Mouse (Mus musculus): ENCODE results near the gene Cd101.
A peak's percentile ranks its signal among the peaks of the same experiment; 100 is the strongest.

Gene Cd101

DNA sequence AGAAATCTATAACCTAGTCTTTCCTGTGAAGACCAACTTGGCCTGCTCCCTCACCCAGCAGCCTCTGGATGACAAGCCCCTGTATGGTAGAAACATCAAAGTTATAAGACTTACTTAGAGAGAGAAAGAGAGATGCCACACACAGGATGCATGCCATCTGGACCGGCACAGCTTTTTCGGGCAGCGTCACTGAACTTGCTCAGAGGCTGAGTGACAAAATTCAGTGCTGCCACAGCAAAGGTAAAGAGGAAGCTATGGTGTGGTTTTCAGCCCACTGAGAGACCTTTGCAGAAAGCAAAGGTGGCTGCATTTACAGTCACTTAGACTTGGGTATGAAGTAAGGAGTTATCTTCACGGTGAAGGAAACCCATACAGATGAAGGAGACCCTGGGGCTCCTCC lies at the start of gene Cd101:
Cd101 (minus strand) TSS at position 218 of the 400 bp plus-strand sequence.
- DNase-seq (ENCODE audit: low read depth, low spot score): no peak

DNA sequence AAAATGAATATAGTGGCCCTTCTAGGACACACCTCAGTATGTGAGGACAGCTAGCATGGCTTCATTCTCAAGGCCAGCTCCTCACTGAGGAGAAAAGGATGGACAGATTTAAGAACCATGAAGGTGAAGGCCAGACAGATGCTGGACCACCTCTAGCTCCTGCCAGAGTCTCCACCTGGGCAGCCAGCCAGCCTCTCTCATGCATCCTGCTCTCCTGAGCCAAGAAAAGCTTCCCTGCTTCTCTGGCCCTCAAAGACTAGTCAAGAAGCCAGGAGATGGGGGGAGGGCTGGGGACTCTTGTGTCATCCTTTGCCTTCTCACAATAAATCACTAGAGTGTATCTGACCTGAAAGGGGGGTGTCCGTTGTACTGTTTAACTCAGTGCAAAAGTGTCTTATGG lies 49.0 kb upstream of the Cd101 start:
- no peak for DNase-seq (ENCODE audit: low read depth, low spot score)

DNA sequence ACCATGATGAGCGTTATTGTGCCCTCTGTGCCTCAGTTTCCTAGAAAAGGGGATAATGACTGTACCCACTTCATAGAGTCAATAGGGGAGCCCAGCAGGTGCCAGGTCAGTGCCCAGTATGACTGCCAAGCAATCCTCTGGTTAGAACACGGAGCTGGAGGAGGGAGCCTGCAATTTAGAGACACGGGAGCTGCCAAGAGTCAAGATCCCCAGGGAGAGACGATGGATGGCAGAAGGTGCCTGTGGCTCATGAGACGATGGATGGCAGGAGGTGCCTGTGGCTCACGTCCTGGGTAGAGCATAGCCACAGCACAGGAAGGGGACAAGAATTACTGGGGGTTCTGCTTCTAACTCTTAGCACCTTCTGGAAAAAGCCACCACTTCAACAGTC lies 48.3 kb upstream of the Cd101 start:
- no peak for DNase-seq (ENCODE audit: low read depth, low spot score)

DNA sequence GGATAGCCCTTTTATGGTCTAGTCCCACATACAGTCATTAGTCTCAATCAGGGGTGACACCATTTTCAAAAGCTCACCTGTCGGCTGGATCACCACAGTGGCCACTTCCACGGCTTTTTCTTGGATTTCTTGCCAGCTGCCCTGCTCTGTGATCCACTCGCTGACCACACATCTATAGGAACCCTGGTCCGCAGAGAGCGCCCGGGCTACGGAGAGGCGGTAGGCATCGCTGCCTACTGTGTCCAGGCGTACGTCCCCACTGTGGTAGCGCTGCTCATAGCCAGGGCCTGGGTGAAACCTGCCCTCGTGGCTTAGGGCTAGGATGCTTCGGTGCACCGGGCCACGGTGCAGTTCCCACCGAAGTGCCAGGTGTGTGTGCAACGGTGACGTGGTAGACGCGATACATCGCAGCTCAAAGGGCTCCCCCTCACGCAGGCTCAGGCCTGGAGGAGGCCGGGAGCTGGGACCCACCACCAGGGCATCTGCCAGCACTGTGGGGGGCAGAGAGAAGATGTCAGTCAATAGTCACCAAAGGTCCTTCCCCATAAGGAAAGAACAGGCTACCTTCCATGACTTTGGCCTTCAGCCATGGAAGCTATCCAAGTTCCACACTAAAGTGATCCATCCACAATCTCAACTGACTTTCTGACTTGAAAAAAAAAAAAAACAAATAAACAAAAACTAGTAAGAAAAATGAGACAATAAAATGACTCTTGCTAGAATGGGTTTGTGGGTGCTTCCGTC lies 47.8 kb upstream of the Cd101 start:
- DNase-seq (ENCODE audit: low read depth, low spot score): no peak

DNA sequence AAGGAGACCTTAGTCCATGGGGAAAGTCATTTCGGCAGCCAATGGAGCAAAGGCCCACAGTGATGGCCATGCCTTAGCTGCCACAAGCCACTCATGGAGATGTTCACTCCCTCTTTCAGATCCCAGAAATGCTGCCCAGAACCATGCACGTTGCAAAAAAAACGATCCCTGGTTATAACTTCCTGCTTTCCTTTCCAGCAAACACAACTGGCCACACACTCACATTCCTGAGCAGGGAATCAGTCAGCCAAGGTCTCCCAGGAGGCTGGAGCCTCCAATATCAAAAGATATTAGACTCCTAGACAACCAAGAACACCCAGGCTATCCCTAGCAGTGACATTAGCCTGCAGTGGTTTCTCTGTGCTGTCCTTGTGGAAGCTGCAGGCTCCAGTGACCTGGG lies 46.5 kb upstream of the Cd101 start:
- DNase-seq (ENCODE audit: low read depth, low spot score): no peak

DNA sequence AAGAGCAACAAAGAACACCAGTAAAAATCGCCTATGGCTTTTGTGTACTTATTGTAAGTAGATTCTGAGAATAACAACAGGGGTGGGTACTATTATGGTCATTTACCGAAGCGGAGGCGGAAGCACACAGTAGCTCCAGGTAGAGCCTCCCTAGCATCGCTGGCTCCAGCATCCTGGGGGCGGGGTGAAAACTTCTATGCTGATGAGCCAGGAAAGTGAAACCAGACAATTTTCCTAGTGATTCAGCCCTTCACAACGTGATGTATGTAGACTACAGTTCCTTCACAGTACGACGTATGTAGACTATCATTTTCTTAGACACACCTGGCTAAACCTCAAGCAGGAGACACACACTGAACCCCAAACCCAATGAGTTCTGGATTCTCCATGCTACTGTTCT lies 44.0 kb upstream of the Cd101 start:
- no peak for DNase-seq (ENCODE audit: low read depth, low spot score)

DNA sequence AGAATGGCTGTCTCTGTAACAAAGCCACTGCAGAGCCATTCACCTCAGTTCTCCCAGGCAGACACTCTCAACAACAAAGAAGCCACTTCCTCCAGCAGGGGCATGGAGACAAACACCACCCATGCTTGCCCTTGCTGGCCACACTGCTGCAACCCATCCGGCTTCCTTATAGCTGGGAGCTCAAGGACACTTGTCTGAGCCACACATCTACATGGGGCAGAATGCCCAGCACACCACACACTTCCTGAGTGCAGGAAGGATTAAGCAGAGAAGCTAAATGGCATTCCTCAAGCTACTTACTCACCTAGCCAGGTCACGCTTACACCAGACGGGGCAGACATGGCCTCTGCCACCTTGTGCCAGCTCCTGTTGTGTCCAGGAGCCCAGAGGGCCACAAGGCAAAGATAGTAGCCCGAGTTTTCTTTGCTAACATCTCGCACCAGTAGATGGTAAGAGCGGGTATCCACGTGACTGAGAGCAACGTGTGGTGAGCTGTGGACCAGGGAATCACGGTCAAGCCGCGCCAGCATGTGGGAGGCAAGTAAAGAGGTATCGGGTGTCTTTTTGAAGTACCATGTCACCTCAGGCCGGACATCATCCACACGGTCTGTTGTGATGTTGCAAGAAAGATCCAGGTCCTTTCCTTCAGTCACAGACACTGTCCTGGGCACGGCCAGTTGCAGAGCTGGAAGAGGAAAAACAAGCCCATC lies 43.3 kb upstream of the Cd101 start:
- no peak for DNase-seq (ENCODE audit: low read depth, low spot score)

DNA sequence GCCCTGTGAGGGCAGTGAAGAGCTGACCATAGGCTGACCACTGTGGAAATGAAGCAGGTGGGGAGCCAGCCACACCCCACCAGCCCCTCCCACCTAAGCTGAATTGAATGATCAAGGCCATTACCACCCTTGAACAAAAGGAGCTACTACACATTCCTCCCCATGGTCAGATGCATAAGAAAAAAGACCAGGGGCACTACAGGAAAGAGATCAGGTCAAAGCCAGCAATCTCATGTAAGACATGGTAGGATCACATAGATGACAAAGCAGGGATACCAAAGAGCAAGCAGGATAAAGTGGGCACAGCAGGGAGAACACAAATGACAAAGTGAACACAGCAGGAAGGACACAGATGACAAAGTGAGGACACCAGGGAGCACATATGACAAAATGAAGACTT lies 42.2 kb upstream of the Cd101 start:
- DNase-seq (ENCODE audit: low read depth, low spot score): peak; percentile 29

DNA sequence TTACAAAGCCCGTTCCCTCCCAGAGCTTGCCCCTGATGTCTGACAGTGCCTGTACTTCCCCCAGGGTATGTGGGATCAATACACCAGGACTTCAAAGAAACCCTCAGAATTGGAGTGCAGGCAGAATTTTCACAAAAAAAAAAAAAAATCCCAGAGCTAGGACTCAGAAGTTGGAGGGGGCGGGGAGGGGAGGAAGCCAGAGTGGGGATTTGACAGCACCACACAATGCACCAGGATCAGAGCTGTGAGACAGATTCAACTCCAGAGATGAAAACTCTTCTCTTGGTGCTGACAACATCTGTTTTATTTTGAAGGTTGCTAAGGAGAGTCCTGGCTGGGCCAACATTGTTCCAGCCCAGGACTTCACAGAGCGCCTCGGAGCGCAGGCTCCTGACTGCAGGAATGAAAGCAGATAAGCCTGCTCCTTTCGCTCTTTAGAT lies 41.5 kb upstream of the Cd101 start:
- DNase-seq (ENCODE audit: low read depth, low spot score): no peak

DNA sequence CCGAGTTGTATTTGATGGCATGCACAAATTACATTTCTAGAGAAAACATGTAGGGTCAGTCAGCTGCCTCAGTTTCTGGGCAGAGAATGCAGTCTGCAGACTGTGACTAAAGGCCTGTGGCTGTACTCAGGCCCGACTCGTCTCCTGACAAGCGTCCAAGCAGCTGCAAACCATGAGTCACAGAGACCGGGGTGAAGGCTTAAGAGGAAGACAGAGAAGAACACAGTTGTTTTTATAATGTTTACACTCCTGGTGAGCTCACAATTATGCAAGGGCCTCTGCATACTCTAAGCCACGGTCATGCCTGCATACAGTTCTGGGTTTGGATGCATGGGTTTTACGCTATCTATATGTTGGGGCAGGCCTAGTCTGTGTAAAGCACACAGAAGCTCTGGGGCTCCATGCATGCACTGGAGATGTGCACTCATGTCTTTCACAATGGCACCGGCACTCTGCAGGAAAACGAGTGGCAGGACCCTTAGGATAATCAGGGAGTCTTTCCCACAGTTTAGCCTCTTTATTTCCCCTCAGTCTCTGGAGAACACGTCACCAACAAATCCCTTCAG lies 41.0 kb upstream of the Cd101 start:
- DNase-seq (ENCODE audit: low read depth, low spot score): no peak

DNA sequence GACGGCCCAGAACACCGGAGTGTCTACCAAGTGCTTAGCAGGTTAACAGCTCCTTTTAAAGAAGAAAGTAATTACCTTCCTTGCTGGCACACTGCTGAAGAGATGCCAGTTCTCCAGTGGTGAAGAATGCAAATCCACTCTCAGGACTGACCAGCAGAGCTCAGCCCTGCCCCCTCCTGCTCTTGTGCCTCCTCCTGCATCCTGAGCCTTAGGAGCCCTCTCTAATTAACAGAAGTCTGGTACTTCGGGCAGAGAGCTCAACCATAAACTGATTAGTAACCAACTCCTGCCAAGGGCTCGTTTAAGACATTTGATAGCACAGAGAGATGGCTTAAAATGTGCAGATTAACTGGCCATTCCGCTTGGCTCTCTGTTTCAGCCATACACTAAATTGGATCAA lies 39.3 kb upstream of the Cd101 start:
- DNase-seq (ENCODE audit: low read depth, low spot score): no peak

DNA sequence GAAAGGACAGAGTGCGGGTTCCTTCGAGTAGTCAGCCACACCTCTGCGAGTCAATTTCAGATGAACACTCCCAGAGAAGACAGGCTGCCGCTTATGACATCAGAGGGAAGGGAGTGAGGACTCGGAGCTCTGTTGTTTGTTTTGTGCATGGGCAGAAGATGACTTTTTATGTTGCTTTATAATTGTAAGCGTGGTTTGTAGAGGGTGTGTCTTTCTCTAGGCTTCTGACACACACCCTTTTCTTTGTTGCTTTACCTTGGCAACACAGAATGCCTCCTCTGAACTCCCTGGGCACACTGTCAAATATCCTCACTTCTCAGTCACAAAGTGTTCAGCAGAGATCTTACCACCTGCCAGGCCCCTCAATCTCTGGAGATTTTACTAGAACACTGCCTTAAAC lies 36.8 kb upstream of the Cd101 start:
- DNase-seq (ENCODE audit: low read depth, low spot score): no peak

DNA sequence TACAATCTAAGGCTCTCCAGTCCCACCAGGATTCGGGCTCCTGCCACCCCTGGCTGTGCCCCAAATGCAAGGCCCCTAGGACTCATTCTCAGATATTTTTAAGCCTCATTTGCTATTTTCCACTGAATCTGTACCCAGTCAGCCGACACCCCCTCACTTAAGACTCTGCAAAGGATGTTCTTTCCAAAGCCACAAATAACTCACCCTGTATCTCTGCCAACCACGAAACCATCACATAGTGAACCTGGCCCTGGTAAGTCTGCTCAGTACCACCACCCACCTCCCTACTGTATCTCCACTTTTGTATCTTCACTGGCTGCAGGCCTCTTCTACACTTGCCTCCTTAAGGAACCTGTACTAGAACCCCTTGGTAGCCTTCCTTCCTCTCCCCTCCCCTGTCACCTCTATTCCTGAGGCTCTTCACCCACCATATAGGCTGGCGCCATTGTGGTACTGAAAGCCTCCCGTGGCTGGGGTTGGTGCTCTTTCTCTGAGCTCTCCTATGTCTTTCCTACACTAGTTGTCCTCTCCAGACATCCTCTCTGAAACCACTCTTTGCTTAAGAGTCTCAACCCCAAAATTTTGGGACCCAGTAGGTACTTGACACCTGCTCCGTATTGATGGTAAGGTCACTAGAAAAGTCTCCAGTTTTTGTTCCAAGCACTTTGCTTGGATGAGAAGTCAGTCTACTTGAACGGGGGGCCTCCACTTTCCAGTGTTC lies 32.7 kb upstream of the Cd101 start:
- DNase-seq (ENCODE audit: low read depth, low spot score): no peak

DNA sequence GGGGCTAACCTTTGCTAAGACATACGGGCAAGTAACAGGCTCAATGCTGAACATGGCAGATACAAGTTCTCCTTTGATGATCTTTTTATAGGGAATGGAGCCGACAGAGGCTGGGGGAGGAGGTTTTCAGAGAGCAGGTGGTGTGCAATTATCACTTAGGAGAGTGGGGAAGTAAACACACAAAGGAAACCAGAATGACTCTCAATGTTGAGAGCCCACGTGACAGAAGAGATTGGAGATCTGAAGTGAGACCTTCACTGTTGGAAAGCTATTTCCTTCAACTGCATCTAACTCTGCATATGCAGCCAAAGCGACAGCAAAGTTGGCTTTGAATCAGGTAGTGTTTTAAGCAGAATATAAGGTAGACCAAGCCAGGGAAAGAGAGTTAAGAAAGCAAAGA lies 29.9 kb upstream of the Cd101 start:
- DNase-seq (ENCODE audit: low read depth, low spot score): no peak

DNA sequence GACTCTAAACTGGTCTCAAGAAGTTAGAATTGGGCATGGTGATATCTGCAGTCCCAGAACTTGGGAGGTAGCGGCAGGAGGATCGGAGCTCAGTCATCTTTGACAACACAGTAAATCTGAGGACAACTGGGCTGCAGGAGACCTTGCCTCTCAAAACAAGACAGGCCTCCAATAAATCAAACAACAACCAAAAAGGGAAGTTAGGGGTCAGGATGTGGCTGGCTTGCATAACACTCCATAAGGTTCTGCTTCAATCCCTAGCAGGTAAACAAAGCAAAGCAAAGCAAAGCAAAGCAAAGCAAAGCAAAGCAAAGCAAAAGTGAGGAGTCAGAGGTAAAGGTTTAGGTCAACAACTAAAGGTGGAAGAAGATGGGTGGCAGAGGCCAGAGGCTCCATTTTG lies 28.8 kb upstream of the Cd101 start:
- no peak for DNase-seq (ENCODE audit: low read depth, low spot score)

DNA sequence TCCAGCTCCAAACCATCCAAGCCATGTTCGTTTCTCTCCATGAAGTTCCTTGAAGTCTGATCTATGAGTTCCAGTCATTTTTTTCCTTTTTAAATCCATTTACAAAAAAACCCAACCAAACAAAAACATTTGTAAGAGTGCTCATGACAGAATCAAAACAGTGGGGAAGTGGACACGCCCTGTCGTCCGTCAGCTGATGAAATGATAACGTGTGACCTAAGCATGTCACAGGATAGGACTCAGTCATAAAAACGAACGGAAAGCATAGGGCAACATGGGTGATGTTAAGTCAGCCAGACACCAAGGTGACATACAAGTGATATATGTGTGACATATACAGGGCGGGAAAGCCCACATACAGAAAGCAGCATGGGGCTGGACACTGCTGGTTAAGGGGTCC lies 25.9 kb upstream of the Cd101 start:
- no peak for DNase-seq (ENCODE audit: low read depth, low spot score)

DNA sequence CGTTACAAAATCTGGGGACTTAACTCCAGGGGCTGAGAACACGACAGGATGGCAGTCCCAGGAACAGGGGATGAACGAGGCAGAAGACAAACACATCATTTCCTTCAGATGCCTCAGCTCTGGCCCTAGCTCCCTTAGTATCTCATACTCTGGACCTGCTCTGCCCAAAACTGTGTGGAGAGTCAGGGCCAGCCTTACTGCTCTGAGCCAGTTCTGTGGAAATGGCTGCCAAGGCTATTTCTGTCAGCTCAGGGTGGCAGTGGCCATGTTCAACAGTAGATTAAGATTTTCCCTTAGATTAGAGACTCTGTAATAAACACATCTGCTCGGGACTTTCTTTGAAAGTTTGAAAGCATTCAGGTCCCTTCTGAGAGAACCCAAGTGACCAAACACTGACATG lies 22.2 kb upstream of the Cd101 start:
- no peak for DNase-seq (ENCODE audit: low read depth, low spot score)

DNA sequence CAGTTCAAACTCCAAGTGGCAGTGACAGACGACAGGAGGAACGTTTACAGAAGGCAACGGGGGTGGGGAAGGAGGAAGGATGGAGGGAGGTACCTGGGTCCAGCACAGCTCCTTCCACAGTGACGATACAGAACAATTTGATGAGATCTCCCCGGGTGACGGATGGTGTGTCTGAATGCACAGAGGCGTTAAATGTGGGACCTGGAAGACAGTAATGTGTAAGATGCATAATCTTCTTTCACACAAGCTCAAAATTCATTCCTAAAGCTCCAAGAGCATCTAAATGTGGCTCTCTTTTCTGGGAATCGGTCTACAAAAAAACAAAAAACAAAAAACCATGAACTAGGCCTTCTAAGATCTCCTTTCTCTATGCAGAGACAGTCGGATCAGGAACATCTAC lies 20.6 kb upstream of the Cd101 start:
- no peak for DNase-seq (ENCODE audit: low read depth, low spot score)

DNA sequence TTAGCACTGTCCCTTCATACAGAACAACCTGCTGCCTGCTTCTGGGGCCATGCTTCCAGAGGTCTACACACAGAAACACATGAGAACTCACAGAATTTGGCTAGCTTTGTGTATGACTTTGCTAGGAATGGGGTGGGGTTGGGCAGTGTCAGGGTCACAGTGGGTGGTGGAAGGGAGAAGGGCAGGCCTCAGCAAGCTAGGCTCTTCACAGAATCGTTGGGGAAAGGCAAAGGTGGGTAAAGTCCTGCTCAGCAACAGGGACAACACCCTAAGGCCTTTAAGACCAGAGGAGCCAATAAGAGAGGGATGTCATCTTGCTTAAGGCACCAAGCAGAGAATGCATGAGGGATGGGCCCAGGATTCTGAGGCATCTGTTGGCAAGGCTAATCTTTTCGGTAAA lies 19.4 kb upstream of the Cd101 start:
- peak; percentile 33 for DNase-seq (ENCODE audit: low read depth, low spot score)

DNA sequence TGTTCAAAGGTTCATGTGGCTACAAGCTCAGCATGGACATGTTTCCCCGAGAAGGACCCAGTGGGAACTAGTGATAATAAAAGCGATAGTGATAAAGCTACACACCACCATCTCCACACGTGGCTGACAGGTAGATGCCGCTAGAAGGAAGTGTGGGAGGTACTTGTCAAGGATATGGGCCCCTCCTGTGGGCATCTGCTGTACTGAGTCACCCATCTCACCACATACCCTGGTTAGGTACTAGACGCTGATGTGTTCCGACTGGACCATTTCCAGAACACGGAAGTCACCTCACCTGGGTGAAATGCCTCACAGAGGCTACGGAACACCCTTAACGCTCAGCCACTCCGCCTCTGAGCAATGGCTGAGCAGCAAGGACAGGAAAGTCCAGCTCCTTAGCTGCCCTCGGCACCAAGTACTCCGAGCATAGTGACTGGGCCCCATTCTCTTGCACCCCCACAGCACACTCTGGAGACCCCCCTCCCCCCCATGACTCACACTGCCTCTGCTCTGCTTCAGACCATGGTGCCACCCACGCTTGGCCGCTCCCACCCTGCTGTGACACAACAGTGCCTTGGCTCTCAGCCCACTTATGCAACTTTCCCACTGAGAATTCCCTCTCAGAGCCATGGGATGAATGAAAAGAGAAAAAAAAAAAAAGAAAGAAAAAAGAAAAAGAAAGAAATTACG lies 18.4 kb upstream of the Cd101 start:
- no peak for DNase-seq (ENCODE audit: low read depth, low spot score)

DNA sequence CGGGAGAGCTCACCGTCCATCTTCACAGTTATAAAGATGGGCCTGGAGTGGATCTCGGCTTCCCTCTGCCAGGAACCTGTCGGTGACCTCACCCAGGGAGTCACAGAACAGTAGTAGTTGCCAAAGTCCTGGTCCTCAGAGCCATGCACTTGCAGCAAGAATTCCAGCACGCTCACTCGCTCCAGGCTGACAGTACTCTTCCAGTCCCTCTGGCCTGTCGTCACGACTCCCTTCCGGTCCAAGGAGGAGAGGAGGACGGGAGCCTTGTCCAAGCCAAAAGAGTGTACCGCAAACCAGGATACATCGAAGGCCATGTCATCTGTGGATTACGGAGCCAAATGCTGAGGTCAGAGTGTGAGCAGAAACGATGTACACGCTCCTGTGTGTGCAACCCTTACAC lies 16.1 kb upstream of the Cd101 start:
- no peak for DNase-seq (ENCODE audit: low read depth, low spot score)

DNA sequence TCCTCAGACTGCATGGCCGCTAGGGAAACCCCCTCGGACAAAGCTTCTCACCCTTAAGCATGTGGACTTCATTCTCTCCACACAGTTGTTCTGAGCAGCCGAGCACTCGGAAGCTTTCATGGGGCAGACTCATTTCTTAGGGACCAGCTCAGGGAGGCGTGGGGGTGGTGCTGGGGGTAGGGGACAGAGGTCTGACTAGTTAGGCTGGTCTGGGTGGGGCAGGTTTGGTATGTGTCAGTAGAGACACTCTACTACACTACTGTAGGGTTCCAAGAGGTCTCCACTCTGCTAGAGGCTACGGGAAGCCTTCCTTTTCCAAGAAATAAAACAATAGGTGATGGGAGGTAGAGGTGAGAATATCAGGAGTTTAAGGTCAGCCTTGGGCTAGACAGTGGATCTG lies 15.3 kb upstream of the Cd101 start:
- DNase-seq (ENCODE audit: low read depth, low spot score): no peak
